Mouse (Mus musculus): ENCODE results near the gene Nipa1.

GRCm38 (mm10) chr7:55935025-55935424 lies 84.7 kb downstream of the Nipa1 start:
- no peak for TF ChIP-seq POLR2A (IDR thresholded peaks at IDR 0.05; ENCODE audit: control insufficient read depth, extremely low read depth, insufficient read depth, low read length, poor library complexity)
- no peak for TF ChIP-seq CTCF (IDR thresholded peaks at IDR 0.05; ENCODE audit: borderline replicate concordance, control insufficient read depth, extremely low read depth, insufficient read depth, low read length, poor library complexity)
